Mouse (Mus musculus) E14TG2a.4 (cell line): ENCODE measurements around the gene Tshz2.

Experiments used
- H3K27me3 ChIP-seq: 2 replicates; pipeline ENCODE4 v1.6.1; 2014; ENCODE audit warnings: low read length, control low read depth; ENCODE audit not compliant: insufficient read depth
- H3K36me3 ChIP-seq: 2 replicates; pipeline ENCODE4 v1.6.1; 2014; ENCODE audit warnings: low read length, control low read depth; ENCODE audit not compliant: insufficient read depth
- H3K4me1 ChIP-seq: replicated peaks from 2 replicates; pipeline ENCODE4 v1.6.1; 2014; ENCODE audit warnings: low read depth, low read length, control low read depth
- H3K4me3 ChIP-seq: replicated peaks from 2 replicates; pipeline ENCODE4 v1.5.1; 2014; ENCODE audit warnings: mild to moderate bottlenecking, low read length
- H3K9me3 ChIP-seq: 2 replicates; pipeline ENCODE4 v1.6.1; 2014; ENCODE audit warnings: low read length, control low read depth
- CTCF ChIP-seq: conservative IDR thresholded peaks from 2 replicates; pipeline ENCODE4 v1.5.1; 2014; ENCODE audit warnings: low read length
- NANOG ChIP-seq: IDR thresholded peaks from 2 replicates; pipeline ENCODE4 v1.6.1; 2014; ENCODE audit warnings: borderline replicate concordance, low read length, mixed read lengths
- POU5F1 ChIP-seq: IDR thresholded peaks from 2 replicates; pipeline ENCODE4 v1.6.1; 2014; ENCODE audit warnings: low read length, borderline replicate concordance

Tshz2 gene

DNA sequence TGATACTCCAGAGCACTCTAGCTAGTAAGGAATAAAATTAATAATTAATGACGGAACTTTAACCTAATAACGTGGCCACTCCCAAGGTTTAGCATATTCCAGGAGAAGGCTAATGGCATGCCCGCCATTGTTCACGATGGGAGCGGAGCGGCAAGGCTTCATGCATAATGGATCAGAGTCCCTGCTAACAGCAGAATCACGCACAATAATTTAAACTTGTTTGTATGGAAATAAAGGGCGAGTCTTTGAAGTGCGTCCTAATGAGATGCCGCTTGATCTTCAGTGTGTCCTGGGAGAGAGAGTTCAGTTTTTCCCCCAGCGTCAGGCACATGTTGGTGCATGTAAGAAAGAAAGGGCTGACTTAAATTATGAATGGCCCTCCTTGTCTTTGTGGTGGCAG lies 376.9 kb downstream of the Tshz2 start:
- TF ChIP-seq NANOG (no peak), CTCF (no peak), POU5F1 (no peak)
- H3K36me3 ChIP-seq = no peaks in the 10 kb centered on the region

DNA sequence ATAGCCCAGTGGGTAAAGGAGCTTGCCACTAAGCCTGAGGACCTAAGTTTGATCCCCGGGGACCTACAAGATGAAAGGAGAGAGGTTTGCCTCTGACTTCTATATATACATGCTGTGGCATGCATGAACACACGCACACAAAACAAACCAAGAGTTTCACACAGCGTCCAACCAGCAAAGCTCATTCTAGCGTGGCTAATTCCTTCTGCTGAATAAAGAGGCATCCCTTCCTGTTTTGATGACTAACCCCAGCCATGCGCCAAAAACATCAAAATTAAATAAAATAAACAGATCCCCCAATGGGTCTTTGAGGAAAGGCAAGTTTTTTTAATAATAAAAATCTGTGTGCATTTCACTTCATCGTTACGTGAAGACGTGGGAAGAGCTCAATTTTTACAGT lies 379.0 kb downstream of the Tshz2 start:
- no peak for TF ChIP-seq CTCF
- TF ChIP-seq POU5F1 = no peak
- no peak for TF ChIP-seq NANOG
- peaks cover 16% of the 10 kb centered on the region for H3K4me1 ChIP-seq
- H3K36me3 ChIP-seq = no peaks in the 10 kb centered on the region
- peaks cover 10% of the 10 kb centered on the region; the same call in 1 of the 2 replicates for H3K27me3 ChIP-seq
- peaks cover 5% of the 10 kb centered on the region for H3K9me3 ChIP-seq
- no peak overlapping the region for H3K4me3 ChIP-seq

More for the DNA sequence above, 376.9 kb downstream of the Tshz2 start:
- Histone ChIP-seq H3K4me3 (0 out of 2 replicates have a peak overlapping the region, but pooled peaks have one; percentile 20), H3K9me3 (peaks cover 5% of the 10 kb centered on the region), H3K4me1 (peaks cover 12% of the 10 kb centered on the region), H3K27me3 (peaks cover 10% of the 10 kb centered on the region; the same call in 1 of the 2 replicates)

DNA sequence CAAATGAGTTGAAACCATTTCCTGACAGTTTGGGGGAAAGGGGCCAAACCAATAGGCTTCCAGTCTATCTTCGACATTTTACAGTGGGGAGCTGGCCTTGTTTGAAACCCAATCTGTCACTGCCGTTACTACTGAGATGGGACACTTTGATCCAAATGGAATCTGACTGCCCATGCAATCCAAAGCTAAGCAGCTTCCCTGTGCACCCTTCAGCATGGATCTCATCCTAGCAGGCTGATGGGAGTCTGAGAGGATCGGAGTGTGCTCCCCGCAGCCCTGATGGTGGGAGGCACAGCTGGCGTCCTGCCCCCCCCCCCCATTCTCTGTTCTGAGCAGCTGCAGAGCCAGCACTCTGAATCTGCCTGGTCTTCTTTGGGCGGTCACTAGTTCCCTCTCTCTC lies 384.5 kb downstream of the Tshz2 start:
- Histone ChIP-seq H3K9me3 (no peaks in the 10 kb centered on the region), H3K36me3 (no peaks in the 10 kb centered on the region), H3K27me3 (peaks cover 9% of the 10 kb centered on the region), H3K4me3 (no peak overlapping the region), H3K4me1 (peaks cover 13% of the 10 kb centered on the region)
- TF ChIP-seq NANOG (no peak), CTCF (no peak), POU5F1 (no peak)

DNA sequence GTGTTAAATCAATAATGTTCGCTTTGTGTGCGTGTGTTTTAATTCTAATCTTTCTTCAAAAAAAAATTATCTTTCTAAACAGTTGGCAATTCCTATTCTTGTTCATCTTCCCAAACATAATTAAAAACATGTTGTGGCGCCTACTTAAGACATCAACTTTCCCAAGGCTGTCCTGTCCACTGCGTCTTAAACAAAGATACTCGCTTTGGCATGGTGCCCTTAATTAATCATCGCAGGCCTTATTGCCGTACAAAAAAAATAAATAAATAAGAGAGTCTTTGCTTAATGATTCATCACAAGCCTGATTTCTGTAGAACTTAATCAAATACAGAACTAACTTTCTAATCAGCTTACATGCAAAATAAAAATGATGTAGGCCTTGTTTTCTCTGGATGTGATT lies 385.1 kb downstream of the Tshz2 start:
- H3K36me3 ChIP-seq = no peaks in the 10 kb centered on the region
- H3K9me3 ChIP-seq = no peaks in the 10 kb centered on the region
- TF ChIP-seq POU5F1 = no peak
- no peak for TF ChIP-seq NANOG
- no peak for TF ChIP-seq CTCF
- no peak overlapping the region for H3K4me3 ChIP-seq
- H3K4me1 ChIP-seq = peaks cover 13% of the 10 kb centered on the region
- peaks cover 9% of the 10 kb centered on the region for H3K27me3 ChIP-seq

DNA sequence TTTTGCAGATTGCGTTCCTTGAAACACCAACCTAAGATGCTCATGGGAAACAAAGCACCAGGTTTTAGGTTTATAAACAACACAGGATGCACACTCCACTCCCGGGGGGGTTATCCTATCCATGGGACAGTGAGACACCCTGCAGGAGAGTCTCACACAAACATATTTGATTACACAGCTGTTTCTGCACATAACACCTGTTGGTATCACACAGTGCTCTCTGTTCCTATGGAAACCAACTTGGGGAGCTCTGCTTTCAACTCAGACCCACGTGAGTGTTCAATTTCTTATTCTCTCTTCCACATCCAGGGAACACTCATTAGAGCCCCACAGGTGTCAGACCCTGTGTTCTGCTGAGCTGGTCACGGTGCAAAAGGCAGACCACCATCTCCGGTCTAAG lies 390.1 kb downstream of the Tshz2 start:
- Histone ChIP-seq H3K4me3 (no peak overlapping the region), H3K9me3 (peaks cover 11% of the 10 kb centered on the region), H3K27me3 (peaks cover 4% of the 10 kb centered on the region; the same call in 1 of the 2 replicates), H3K4me1 (peaks cover 7% of the 10 kb centered on the region; the same call in 1 of the 2 replicates), H3K36me3 (no peaks in the 10 kb centered on the region)
- TF ChIP-seq NANOG (no peak), POU5F1 (no peak), CTCF (no peak)

DNA sequence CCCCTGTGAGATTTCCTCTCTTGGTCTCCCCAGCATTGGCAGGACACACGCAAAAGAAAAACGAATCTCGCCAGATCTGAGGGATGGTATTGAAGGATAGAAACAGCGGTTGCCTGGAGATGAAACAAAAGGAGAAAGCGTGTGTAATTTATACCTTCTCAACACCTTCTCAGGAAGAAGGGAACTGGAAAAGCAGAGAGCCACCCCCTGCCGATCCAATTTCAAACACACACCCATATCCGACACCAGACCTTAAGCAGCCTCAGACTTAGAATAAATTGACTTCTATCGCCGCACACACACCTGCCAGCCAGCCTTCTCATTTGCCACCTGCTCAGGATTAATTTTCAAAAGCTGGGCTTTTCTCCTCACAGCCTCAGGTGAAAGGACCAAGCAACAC lies 390.9 kb downstream of the Tshz2 start:
- no peak for TF ChIP-seq CTCF
- no peak for TF ChIP-seq NANOG
- TF ChIP-seq POU5F1 = no peak
- Histone ChIP-seq H3K4me1 (peaks cover 10% of the 10 kb centered on the region; the same call in 1 of the 2 replicates), H3K4me3 (no peak overlapping the region), H3K36me3 (no peaks in the 10 kb centered on the region), H3K9me3 (peaks cover 11% of the 10 kb centered on the region), H3K27me3 (peaks cover 4% of the 10 kb centered on the region; the same call in 1 of the 2 replicates)

DNA sequence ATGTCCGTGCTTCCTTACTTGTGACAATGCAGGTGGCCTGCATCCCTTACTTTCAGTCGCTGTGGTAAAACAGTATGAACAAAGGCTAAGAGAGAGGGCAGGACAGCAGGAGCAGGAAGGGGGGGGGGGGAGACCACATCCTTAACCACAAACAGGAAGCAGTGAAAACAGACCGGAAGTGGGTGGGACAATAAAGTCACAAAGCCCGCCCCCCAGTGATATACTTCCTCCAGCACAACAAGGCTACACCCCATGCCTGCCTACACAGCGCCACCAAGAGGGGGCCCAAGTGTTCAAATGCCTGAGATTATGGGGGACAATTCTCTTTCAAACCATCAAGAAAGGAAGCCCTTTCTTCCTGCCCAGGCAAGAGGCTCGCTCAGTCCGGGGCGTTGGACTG lies 392.1 kb downstream of the Tshz2 start:
- H3K4me1 ChIP-seq = peaks cover 19% of the 10 kb centered on the region
- peaks cover 3% of the 10 kb centered on the region; the same call in 1 of the 2 replicates for H3K27me3 ChIP-seq
- no peak for TF ChIP-seq NANOG
- TF ChIP-seq CTCF = peak; percentile 15; the same call in 1 of the 2 replicates
- no peak overlapping the region for H3K4me3 ChIP-seq
- no peaks in the 10 kb centered on the region for H3K36me3 ChIP-seq
- peaks cover 11% of the 10 kb centered on the region for H3K9me3 ChIP-seq

DNA sequence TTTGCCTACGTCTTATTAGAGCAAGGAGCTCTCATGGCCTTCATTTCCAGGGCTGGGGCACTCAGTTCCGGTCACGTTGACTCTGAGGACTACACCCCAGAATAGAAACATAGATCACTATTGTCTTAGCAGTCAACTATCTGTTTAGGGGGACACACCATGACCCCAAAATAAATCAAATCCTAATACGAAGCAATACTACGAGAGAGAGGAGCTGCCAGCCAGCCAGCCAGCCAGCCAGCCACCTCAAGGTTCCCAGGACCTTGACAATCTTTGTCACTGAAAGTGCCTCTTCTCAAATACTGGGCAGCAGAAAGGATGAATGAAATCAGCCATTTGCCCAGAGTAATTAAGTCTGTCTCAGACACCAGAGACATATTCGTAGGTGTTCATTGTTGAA lies 393.1 kb downstream of the Tshz2 start:
- H3K36me3 ChIP-seq = no peaks in the 10 kb centered on the region
- H3K9me3 ChIP-seq = peaks cover 14% of the 10 kb centered on the region
- TF ChIP-seq CTCF = no peak
- no peak for TF ChIP-seq NANOG
- TF ChIP-seq POU5F1 = no peak
- H3K4me1 ChIP-seq = peaks cover 19% of the 10 kb centered on the region
- no peak overlapping the region for H3K4me3 ChIP-seq
- H3K27me3 ChIP-seq = no peaks in the 10 kb centered on the region

DNA sequence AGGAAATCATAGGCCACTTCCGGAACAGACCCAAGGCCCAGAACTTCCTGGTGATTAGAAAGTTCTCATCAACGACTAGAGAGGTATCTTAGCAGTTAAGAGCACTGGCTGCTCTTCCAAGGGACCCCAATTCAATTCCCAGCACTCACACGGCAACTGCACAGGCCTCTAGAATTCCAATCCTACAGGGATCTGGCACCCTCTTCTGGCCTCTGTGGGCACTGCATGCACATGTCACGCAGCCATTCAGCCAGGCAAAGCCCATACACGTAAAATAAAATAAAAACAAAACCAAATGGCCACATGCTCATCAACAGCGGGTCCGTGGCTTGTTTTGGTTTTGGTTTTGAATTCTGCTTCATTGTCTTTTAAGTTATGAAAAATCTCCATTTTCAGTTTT lies 395.0 kb downstream of the Tshz2 start:
- Histone ChIP-seq H3K36me3 (no peaks in the 10 kb centered on the region), H3K4me1 (peaks cover 27% of the 10 kb centered on the region), H3K27me3 (no peaks in the 10 kb centered on the region), H3K9me3 (peaks cover 26% of the 10 kb centered on the region), H3K4me3 (no peak overlapping the region)
- no peak for TF ChIP-seq POU5F1
- TF ChIP-seq CTCF = peak; percentile 82
- no peak for TF ChIP-seq NANOG
